Mouse (Mus musculus) left cerebral cortex, postnatal 4 days (tissue): Measurements from ENCODE around the gene Gas8. TPM values are rescaled to one million over a fixed set of nuclear protein-coding genes. Genes with fewer than 3 reads are reported as not detected.
"Not testable (repeated sequence)": the region's sequence is repeated elsewhere in the genome, so short reads cannot be mapped to it uniquely, and the experiment has no call there.

ENCODE experiments used
- DNase-seq: peaks from one replicate; pipeline ENCODE4 v3.0.0-alpha.2; 2022
- intact Hi-C: fragments of 180-260 bp; cut with DNase I; formaldehyde crosslinking; loops from one replicate; pipeline ENCODE4 v1.15.1; 2025
- total RNA-seq, 2 experiments: library from RNA; stranded (reverse); gene quantifications; 2 replicates each; pipeline ENCODE4 v1.2.3; 2021

Gas8 gene
- total RNA-seq = 10 to 100 TPM; 42.3 to 46.7 TPM

DNA sequence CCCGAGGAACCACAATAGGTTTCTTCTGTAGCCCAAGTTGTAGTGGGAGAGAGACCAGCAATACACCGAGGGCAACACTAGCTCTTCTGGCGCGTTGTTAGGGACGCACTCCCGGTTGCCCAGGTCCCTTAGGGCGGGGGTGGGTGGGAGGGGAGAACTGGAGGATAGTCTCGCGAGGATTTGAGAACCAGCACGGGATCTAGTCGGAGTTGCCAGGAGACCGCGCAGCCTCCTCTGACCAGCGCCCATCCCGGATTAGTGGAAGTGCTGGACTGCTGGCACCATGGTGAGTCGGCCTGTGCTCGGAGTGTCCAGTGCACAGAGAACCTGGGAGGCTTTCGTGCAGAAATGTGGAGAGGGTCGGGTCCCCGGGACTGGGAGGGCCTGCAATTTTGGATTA is at the start of gene Gas8:
Gas8 (plus strand) TSS at position 168 of the 400 bp plus-strand sequence.
- intact Hi-C loops = no loop called here
- DNase-seq = peak; percentile 92

DNA sequence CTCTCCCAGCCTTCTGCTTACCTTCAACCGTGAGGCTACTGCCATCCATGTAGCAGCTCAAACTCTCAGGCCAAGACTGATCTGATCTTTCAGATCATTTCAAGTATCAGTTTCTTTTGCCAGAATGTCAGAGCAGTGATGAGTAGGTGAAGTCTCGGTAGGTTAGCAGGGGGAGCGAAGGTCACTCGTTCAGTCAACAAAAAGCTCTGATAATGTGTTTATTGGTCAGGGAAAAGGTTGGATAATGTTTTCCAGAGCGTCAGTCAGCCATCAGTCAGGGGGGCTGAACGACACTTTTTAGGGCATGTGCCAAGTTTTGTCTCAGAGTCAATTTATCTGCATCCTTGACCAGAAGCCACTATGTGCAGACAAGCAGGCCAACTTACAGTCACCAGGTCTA is 45.6 kb upstream of the Gas8 start:
- DNase-seq, intact Hi-C loops: not testable (repeated sequence)

- DNase-seq, intact Hi-C loops: not testable (repeated sequence)
Measured at GRCm38 (mm10) chr8:123474549-123474948, 44.1 kb upstream of the Gas8 start.

DNA sequence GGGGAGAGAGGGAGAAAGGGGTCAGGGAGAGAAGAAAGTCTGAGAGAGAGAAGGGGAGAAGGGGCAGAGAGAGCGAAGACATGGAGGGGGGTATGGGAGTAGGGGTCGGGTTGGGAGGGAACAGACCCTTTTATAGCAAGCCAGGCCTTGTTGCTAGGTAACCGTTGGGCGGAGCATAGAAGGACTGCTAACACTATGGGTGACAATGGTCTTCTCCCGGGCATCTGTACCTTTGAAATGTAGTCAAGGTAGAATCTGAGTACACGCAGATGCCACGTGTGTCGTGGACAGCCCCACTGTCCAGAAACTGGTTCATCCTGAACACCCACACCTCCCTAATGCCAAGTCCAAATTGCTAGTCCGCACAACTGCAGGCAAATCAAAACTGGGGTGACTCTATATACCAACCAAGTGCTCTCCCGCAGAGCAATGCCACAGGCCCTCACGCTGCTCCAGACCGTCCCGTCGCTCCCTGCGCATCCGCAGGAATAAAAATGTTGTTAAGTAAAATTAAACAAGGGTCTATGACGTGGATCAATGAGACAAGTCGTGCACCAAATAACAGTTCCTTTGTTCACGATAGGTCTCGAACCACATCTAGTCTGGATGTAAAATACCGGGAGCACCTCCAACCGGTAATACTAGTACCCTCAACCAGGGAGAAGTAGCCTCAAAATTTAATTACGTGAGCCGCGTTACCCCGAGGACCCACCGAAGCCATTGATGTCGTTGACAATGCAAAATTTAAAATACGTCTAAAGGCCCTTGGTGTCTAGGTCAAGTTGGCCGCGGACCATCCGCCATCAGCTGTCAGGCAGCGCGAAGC is 41.5 kb upstream of the Gas8 start:
- intact Hi-C loops = no loop called here
- DNase-seq = no peak

DNA sequence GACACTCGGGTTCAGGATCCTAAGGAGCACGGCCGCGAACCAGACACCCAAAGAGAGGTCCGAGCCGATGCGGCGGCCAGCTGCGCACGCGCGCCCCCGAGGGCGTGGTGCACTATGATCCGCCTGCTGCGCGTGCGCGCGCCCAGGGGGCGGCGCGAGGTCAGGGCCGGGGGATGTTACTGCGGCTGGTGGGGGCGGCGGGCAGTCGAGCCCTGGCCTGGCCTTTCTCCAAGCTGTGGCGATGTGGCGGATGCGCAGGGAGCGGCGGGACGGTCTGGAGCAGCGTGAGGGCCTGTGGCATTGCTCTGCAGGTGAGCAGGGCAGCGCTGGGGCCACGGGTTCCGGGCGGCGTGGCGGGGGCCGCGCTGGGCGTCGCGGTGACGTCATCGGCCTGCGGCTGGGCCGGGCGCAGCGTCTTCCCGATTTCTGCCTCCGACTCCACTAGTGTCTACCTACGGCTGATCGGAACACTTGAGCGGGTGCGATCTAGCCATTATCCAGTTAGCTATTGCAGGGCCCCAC is 40.8 kb upstream of the Gas8 start, which contains the start of gene Afg3l1:
Afg3l1 (plus strand) TSS at position 167 of the 522 bp plus-strand sequence.
- intact Hi-C loops = no loop called here
- peak; percentile 96 for DNase-seq

DNA sequence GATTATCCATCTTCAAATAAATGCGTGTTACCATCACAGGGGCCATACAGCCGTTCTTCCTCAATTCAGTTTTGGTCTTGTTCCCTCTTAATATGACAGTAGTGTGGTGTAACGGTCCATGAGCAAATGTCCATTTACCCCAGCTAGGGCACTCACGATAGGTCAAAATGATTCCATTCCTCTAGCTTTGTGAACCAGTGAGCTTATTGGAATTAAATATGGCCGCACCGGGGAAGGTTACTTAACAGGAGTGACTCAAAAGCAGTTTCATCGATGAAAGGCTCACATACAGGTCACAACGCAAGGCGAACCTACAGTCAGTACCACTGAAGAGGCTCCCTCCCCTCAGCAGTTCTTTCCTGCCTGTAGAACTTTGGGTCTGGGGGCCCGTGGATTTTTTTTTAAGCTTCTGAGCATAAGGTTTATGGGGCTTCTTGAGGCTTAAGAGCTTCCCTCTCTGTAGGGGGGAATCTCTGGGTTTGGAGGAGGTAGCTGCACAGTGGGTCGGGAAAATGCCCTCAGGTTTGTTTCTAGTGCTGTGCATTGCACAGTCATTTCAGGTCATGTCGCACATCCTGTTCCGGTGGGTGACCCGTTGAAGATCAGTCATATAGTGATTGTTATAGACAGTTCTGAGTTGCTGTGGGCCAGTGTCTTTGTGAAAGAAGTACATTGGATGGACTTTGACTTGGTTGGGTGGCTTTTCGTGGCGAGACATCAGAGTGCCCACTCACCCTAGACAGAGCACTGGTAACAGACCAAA is 40.0 kb upstream of the Gas8 start:
- intact Hi-C loops = no loop called here
- no peak for DNase-seq

- intact Hi-C loops = no loop called here
- DNase-seq = no peak
Measured at GRCm38 (mm10) chr8:123482627-123483026, 36.0 kb upstream of the Gas8 start.

DNA sequence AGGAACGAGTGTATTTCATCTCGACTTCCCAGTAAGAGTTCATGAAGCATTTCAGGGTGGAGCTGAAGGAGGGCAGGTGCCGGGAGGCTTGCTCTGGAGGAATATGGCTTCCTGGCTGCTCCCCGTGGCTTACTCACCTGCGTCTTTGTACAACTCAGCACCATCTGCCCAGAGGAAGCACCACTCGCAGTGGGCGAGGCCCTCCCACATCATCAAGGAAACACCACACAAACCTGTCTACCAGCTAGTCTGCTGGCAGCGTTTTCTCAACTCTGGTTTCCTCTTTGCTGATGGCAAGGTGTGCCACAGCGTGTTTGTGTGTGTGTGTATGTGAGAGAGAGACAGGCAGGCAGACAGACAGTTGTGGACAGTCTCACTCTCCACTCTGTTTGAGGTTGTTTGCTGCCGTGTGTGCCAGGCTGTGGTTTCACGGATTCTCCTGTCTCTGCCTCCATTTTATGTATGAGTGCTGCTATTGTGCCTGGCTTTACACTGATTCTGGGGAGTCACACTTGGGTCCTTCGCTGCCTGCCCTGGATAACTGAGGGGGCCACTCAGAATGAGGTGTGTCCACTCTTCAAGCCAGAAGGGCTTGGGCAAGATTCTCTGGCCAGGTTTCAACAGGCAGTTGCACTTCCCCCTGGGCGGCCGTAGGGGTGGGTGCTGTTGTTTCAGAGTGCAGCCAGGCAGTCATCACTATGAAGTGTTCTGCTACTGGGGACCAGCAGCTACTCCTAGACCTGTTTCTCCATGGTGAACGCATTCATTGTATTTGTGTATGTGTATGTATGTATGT is 27.2 kb upstream of the Gas8 start:
- intact Hi-C loops = no loop called here
- no peak for DNase-seq

GRCm38 (mm10) chr8:123492898-123493297 is 25.7 kb upstream of the Gas8 start:
- DNase-seq = no peak
- intact Hi-C loops = no loop called here

GRCm38 (mm10) chr8:123497699-123498098 is 20.9 kb upstream of the Gas8 start:
- intact Hi-C loops = no loop called here
- no peak for DNase-seq

GRCm38 (mm10) chr8:123498963-123499362 is 19.7 kb upstream of the Gas8 start:
- intact Hi-C loops = no loop called here
- no peak for DNase-seq

GRCm38 (mm10) chr8:123499556-123499955 is 19.1 kb upstream of the Gas8 start:
- intact Hi-C loops = no loop called here
- DNase-seq = no peak

- no peak for DNase-seq
- intact Hi-C loops = no loop called here
Measured at GRCm38 (mm10) chr8:123502192-123502591, 16.4 kb upstream of the Gas8 start.

DNA sequence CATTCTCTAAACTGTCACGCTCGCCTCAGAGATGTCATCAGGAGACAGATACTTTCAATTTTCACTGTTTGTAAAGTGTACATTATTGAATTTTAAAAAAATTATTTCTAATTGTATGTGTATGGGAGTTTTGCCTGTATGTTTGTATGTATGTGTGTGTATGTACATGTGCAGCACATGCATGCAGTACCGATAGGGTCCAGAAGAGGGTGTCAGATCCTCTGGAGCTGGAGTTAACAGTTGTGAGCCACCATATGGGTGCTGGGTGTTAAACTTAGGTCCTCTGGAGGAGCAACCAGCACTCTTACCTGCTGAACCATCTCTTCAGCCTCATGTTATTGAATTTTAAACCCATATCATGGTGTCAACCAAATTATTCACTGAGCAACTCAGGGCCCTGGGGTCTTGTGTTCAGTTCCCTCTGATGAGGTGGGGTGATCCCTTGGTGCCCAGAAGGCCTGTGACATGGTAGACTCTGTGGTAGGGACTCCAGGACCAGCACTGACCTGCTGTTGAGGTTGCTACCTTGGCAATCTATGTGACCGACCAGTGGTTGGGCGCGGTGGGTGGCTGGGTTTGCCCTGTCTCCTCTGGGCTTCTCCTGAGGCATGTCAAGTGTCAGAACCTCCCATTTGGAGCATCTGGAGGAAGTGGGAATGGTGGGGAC is 14.7 kb upstream of the Gas8 start:
- no peak for DNase-seq
- intact Hi-C loops = no loop called here

GRCm38 (mm10) chr8:123504591-123505195 is 13.9 kb upstream of the Gas8 start:
- intact Hi-C loops = no loop called here
- DNase-seq = no peak

GRCm38 (mm10) chr8:123505267-123505666 is 13.4 kb upstream of the Gas8 start:
- DNase-seq = no peak
- intact Hi-C loops = no loop called here

GRCm38 (mm10) chr8:123505695-123506094 is 12.9 kb upstream of the Gas8 start:
- intact Hi-C loops = no loop called here
- DNase-seq = no peak

DNA sequence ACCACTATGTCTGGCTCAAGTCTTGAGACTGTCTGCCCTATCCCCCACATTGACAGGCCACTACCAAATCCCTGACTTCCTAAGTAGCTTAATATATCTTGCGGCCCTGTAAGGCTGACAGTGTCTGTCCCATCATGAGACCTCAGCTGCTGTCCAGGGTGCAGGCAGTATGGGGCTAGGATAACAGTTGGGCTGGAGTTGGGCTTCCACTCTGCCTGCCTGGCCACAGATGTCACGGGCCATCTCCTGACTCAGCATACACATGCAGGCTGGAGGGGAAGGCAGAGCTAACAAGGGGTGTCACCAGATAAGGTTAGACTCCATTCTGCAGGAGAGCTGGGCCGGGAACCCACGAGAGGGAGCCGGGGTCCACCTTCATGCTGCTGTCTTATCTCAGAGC is 11.5 kb upstream of the Gas8 start:
- intact Hi-C loops = no loop called here
- DNase-seq = no peak

- intact Hi-C loops = no loop called here
- no peak for DNase-seq
Measured at GRCm38 (mm10) chr8:123510819-123511218, 7.8 kb upstream of the Gas8 start.

GRCm38 (mm10) chr8:123514136-123514535 is 4.5 kb upstream of the Gas8 start:
- intact Hi-C loops = no loop called here

More at GRCm38 (mm10) chr8:123514136-123514535, 4.5 kb upstream of the Gas8 start:
- peak; percentile 25 for DNase-seq
